Mouse (Mus musculus): Measurements from ENCODE around the gene Chrm3.

DNA sequence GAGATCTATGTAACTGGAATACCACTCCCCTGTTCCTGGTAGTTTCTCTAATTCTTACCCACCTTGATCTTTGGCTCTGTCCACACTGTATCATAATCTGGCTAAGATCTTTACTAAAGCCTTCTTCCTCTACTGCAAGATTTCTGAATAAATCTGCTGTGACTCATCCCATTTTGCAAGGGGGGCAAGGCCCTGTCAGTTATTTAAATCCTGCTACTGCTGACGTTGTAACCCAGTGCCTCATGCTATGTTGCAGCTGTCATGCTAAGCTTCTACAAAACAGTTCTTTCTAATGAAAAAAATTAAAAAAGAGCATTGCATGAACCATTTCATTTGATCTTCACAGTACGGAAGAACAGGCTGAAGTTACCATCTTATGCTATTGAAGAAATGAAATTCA, 248.4 kb downstream of the Chrm3 start:
- TF ChIP-seq FLI1 (IDR thresholded peaks at IDR 0.05; ENCODE audit: low read length) (no peak), GATA1 (IDR thresholded peaks at IDR 0.05; ENCODE audit: borderline replicate concordance, low read length) (no peak)
